Mouse (Mus musculus): Measurements from ENCODE around the gene Slc26a1. TPM values are rescaled to one million over a fixed set of nuclear protein-coding genes. Genes with fewer than 3 reads are reported as not detected.

Gene Slc26a1
- polyA plus RNA-seq (2015; fragmentation: Nextera tagmentation; extraction: Ambion mirVana), result 25.8 and 33.4 TPM in 2 replicates

- Histone ChIP-seq H3K4me2 (ENCODE audit: low read depth, low read length) (peak within 1 kb of the TSS; percentile 70), H3K4me3 (ENCODE audit: low read depth, low read length) (peak within 1 kb of the TSS; percentile 25), H3K9me3 (ENCODE audit: low read length) (no peaks in the 10 kb centered on the region), H3K9ac (replicated peaks) (peak within 1 kb of the TSS; percentile 59), H3K36me3 (replicated peaks; ENCODE audit: insufficient read depth, low read length) (peaks cover 25% of the 10 kb centered on the region), H3K4me1 (ENCODE audit: insufficient read depth) (peaks cover 35% of the 10 kb centered on the region), H3K27ac (ENCODE audit: low read depth) (peak within 1 kb of the TSS; percentile 96), H3K27me3 (ENCODE audit: insufficient read depth, low read length) (no peaks in the 10 kb centered on the region)
- ATAC-seq, result peak; percentile 62
- WGBS (ENCODE audit: insufficient replicate concordance), result 33% methylated on average over 9 of the region's 9 CpGs
- peak; percentile 46 for DNase-seq
- TF ChIP-seq CTCF (IDR thresholded peaks at IDR 0.05; ENCODE audit: low read depth) (no peak), EP300 (IDR thresholded peaks at IDR 0.05; ENCODE audit: low read depth) (peak; percentile 57)
These were observed at the start of gene Slc26a1 for GRCm38 (mm10) chr5:108675251-108675816. TSS of gene Slc26a1 (minus strand) at chr5:108675569.

GRCm38 (mm10) chr5:108724006-108724405 is 48.6 kb upstream of the Slc26a1 start:
- WGBS (ENCODE audit: insufficient replicate concordance), result 61% methylated on average over 2 of the region's 2 CpGs
- ATAC-seq (no peak), DNase-seq (no peak)
- no peak overlapping the region for H3K9ac ChIP-seq (replicated peaks)
- no peaks in the 10 kb centered on the region for H3K4me1 ChIP-seq (ENCODE audit: insufficient read depth)
- H3K27ac ChIP-seq (ENCODE audit: low read depth), result no peak overlapping the region
- TF ChIP-seq CTCF (IDR thresholded peaks at IDR 0.05; ENCODE audit: low read depth), result no peak
- no peak for TF ChIP-seq EP300 (IDR thresholded peaks at IDR 0.05; ENCODE audit: low read depth)
- no peak overlapping the region for H3K4me3 ChIP-seq (ENCODE audit: low read depth, low read length)
- no peaks in the 10 kb centered on the region for H3K36me3 ChIP-seq (replicated peaks; ENCODE audit: insufficient read depth, low read length)
- H3K4me2 ChIP-seq (ENCODE audit: low read depth, low read length), result no peak overlapping the region
- H3K9me3 ChIP-seq (ENCODE audit: low read length), result no peaks in the 10 kb centered on the region
- no peaks in the 10 kb centered on the region for H3K27me3 ChIP-seq (ENCODE audit: insufficient read depth, low read length)

GRCm38 (mm10) chr5:108719761-108720160 is 44.4 kb upstream of the Slc26a1 start:
- TF ChIP-seq EP300 (IDR thresholded peaks at IDR 0.05; ENCODE audit: low read depth), result no peak
- TF ChIP-seq CTCF (IDR thresholded peaks at IDR 0.05; ENCODE audit: low read depth), result 0 out of 2 replicates have a peak, but pooled peaks have one; percentile 16
- DNase-seq, result no peak
- H3K27ac ChIP-seq (ENCODE audit: low read depth), result no peak overlapping the region
- ATAC-seq, result no peak
- no peak overlapping the region for H3K9ac ChIP-seq (replicated peaks)
- H3K36me3 ChIP-seq (replicated peaks; ENCODE audit: insufficient read depth, low read length), result no peaks in the 10 kb centered on the region
- no peaks in the 10 kb centered on the region for H3K27me3 ChIP-seq (ENCODE audit: insufficient read depth, low read length)
- no peak overlapping the region for H3K4me2 ChIP-seq (ENCODE audit: low read depth, low read length)
- H3K4me3 ChIP-seq (ENCODE audit: low read depth, low read length), result no peak overlapping the region
- no peaks in the 10 kb centered on the region for H3K4me1 ChIP-seq (ENCODE audit: insufficient read depth)
- no peaks in the 10 kb centered on the region for H3K9me3 ChIP-seq (ENCODE audit: low read length)
- WGBS (ENCODE audit: insufficient replicate concordance), result 61% methylated on average over 7 of the region's 7 CpGs

DNA sequence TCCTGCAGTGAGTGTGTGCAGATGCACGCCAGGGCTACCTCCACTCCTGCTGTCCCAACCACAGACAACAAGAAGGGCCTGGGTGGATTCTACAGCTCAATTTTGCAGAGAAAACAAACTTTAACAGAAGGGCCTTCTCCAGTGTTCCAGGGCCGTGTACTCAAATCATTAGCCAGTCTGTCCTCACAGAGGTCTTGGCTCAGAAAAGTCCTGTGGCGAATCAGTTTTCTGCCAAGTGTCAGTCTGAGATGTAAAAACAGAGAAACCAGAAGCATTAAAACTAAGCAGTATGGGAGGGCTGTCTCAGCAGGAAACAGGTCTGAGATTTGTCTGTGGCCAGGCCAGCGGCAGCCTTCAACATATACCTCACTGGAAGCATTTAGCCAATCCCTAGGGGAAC is 42.7 kb upstream of the Slc26a1 start:
- Histone ChIP-seq H3K9me3 (ENCODE audit: low read length) (no peaks in the 10 kb centered on the region), H3K36me3 (replicated peaks; ENCODE audit: insufficient read depth, low read length) (no peaks in the 10 kb centered on the region), H3K27ac (ENCODE audit: low read depth) (no peak overlapping the region), H3K4me2 (ENCODE audit: low read depth, low read length) (no peak overlapping the region), H3K4me3 (ENCODE audit: low read depth, low read length) (no peak overlapping the region), H3K9ac (replicated peaks) (no peak overlapping the region), H3K4me1 (ENCODE audit: insufficient read depth) (no peaks in the 10 kb centered on the region), H3K27me3 (ENCODE audit: insufficient read depth, low read length) (no peaks in the 10 kb centered on the region)
- DNase-seq (no peak), ATAC-seq (no peak)
- TF ChIP-seq EP300 (IDR thresholded peaks at IDR 0.05; ENCODE audit: low read depth), result no peak
- no peak for TF ChIP-seq CTCF (IDR thresholded peaks at IDR 0.05; ENCODE audit: low read depth)
- WGBS (ENCODE audit: insufficient replicate concordance), result 61% methylated on average over 4 of the region's 4 CpGs

DNA sequence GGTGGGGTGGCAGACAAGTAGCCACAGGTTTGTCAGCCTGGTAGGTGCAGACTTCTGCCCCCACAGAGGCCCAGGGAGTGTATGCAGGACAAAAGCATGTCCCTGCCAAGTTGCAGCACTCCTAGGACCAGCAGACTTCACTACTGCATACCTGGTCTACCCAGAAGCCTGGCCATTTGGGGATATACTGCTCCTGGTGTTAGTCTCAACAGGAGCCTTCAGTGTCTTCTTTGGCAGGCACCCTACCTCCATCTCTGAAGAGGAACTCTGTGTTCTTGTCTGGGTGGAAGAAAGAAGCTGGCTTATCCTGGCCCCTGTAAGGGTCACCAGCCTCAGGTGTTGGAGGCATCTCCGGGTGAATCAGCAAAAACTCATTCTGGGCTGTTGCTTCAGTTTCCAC is 40.6 kb upstream of the Slc26a1 start:
- DNase-seq, result no peak
- Histone ChIP-seq H3K9ac (replicated peaks) (no peak overlapping the region), H3K9me3 (ENCODE audit: low read length) (no peaks in the 10 kb centered on the region), H3K27me3 (ENCODE audit: insufficient read depth, low read length) (no peaks in the 10 kb centered on the region), H3K27ac (ENCODE audit: low read depth) (no peak overlapping the region), H3K4me2 (ENCODE audit: low read depth, low read length) (no peak overlapping the region), H3K4me3 (ENCODE audit: low read depth, low read length) (no peak overlapping the region), H3K4me1 (ENCODE audit: insufficient read depth) (no peaks in the 10 kb centered on the region), H3K36me3 (replicated peaks; ENCODE audit: insufficient read depth, low read length) (no peaks in the 10 kb centered on the region)
- 72% methylated on average over 1 of the region's 1 CpGs for WGBS (ENCODE audit: insufficient replicate concordance)
- no peak for TF ChIP-seq CTCF (IDR thresholded peaks at IDR 0.05; ENCODE audit: low read depth)
- no peak for ATAC-seq

GRCm38 (mm10) chr5:108714149-108714548 is 38.8 kb upstream of the Slc26a1 start:
- no peaks in the 10 kb centered on the region for H3K27me3 ChIP-seq (ENCODE audit: insufficient read depth, low read length)
- H3K4me3 ChIP-seq (ENCODE audit: low read depth, low read length), result no peak overlapping the region
- 62% methylated on average over 6 of the region's 6 CpGs for WGBS (ENCODE audit: insufficient replicate concordance)
- no peak overlapping the region for H3K27ac ChIP-seq (ENCODE audit: low read depth)
- ATAC-seq (no peak), DNase-seq (no peak)
- H3K4me2 ChIP-seq (ENCODE audit: low read depth, low read length), result no peak overlapping the region
- H3K4me1 ChIP-seq (ENCODE audit: insufficient read depth), result peaks cover 2% of the 10 kb centered on the region; the same call in 1 of the 2 replicates
- no peaks in the 10 kb centered on the region for H3K9me3 ChIP-seq (ENCODE audit: low read length)
- TF ChIP-seq CTCF (IDR thresholded peaks at IDR 0.05; ENCODE audit: low read depth), result no peak
- TF ChIP-seq EP300 (IDR thresholded peaks at IDR 0.05; ENCODE audit: low read depth), result no peak
- H3K9ac ChIP-seq (replicated peaks), result no peak overlapping the region
- no peaks in the 10 kb centered on the region for H3K36me3 ChIP-seq (replicated peaks; ENCODE audit: insufficient read depth, low read length)

Measured in liver, postnatal 0 days (tissue).